Mouse (Mus musculus) neural tube, embryonic 11.5 days (tissue): ENCODE data around the gene Mrvi1. TPM values are rescaled to one million over a fixed set of nuclear protein-coding genes. Genes with fewer than 3 reads are reported as not detected.

ENCODE experiments used
- ATAC-seq: fragments of 200-750 bp; cut with Nextera tagmentation; 2 replicates; pipeline ENCODE4 v1.8.0; 2017; ENCODE audit warnings: moderate number of reproducible peaks, mild to moderate bottlenecking, moderate TSS enrichment, moderate library complexity; ENCODE audit not compliant: insufficient read depth, low FRiP score, low TSS enrichment
- DNase-seq: peaks from one replicate; pipeline ENCODE4 v3.0.0-alpha.2; 2015; ENCODE audit warnings: low spot score
- H3K27ac ChIP-seq: fragments of 300-500 bp; sonication (generic); 2 replicates; pipeline ENCODE4 v1.5.1; 2014; ENCODE audit warnings: low read depth, mild to moderate bottlenecking, low read length
- H3K27me3 ChIP-seq: fragments of 300-500 bp; sonication (generic); 2 replicates; pipeline ENCODE4 v1.6.1; 2014; ENCODE audit warnings: mild to moderate bottlenecking, low read length, mixed read lengths; ENCODE audit not compliant: control insufficient read depth, insufficient read depth
- H3K36me3 ChIP-seq: fragments of 300-500 bp; sonication (generic); 2 replicates; pipeline ENCODE4 v1.6.1; 2014; ENCODE audit warnings: mild to moderate bottlenecking, low read length, moderate library complexity, mixed read lengths; ENCODE audit not compliant: control insufficient read depth, insufficient read depth
- H3K4me1 ChIP-seq: fragments of 300-500 bp; sonication (generic); 2 replicates; pipeline ENCODE4 v1.6.1; 2014; ENCODE audit warnings: low read length, mixed read lengths; ENCODE audit not compliant: control insufficient read depth, insufficient read depth
- H3K4me2 ChIP-seq: fragments of 300-500 bp; sonication (generic); 2 replicates; pipeline ENCODE4 v1.6.1; 2014; ENCODE audit warnings: low read depth, mild to moderate bottlenecking, moderate library complexity
- H3K4me3 ChIP-seq: fragments of 300-500 bp; sonication (generic); 2 replicates; pipeline ENCODE4 v1.5.1; 2014; ENCODE audit warnings: low read depth, low read length
- H3K9ac ChIP-seq: fragments of 300-500 bp; sonication (generic); 2 replicates; pipeline ENCODE4 v1.6.1; 2014; ENCODE audit warnings: mild to moderate bottlenecking, low read length
- H3K9me3 ChIP-seq: fragments of 300-500 bp; sonication (generic); 2 replicates; pipeline ENCODE4 v1.6.1; 2016; ENCODE audit warnings: low read length; ENCODE audit not compliant: control insufficient read depth
- WGBS: fragments of 180-500 bp; shearing (Covaris S2); extraction: QIAGEN DNeasy Blood & Tissue Kit; methylation state at CpG from one replicate; pipeline ENCODE4 v1.1.7; 2014; 5-methylcytosine and 5-hydroxymethylcytosine counted together
- polyA plus RNA-seq: library from polyadenylated mRNA; unstranded; fragments of >200 nt; fragmentation: Nextera tagmentation; extraction: Ambion mirVana; gene quantifications from 2 replicates; pipeline ENCODE4 v1.2.1, GENCODE M21; 2014

Gene Mrvi1
- polyA plus RNA-seq, 1 experiment from 2014 or later, result 2.8 TPM

GRCm38 (mm10) chr7:110893943-110894610, 88.2 kb downstream of the Mrvi1 start:
- ATAC-seq, result no peak

DNA sequence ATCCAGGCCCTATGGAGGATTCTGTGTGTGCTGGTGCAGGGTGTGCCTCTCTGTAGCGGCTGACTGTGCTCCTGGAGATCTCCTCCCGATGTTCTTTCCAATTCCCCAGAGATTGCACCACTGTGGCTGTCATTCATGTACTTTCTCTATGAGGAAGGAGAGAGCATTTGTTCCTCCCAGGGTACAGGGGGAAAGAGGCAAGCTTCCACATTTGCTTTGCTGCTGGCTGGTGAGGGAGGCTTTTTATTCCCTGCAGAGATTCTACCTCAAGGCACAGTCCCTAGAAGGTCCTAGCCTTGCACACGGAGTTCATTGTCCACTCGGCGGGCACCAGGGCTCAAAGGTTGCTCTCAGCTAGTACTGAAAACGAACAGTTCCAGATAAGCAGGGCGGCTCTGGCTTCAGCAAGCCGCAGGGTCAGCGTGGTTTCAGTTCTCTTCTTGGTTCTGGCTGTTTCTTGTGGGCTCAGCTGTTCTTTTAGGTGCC, 90.7 kb downstream of the Mrvi1 start:
- no peaks in the 10 kb centered on the region for H3K36me3 ChIP-seq
- H3K4me2 ChIP-seq, result no peak overlapping the region
- WGBS, result 80% methylated on average over 9 of the region's 9 CpGs
- no peak overlapping the region for H3K27ac ChIP-seq
- no peak overlapping the region for H3K4me3 ChIP-seq
- H3K27me3 ChIP-seq, result no peaks in the 10 kb centered on the region
- no peak overlapping the region for H3K9ac ChIP-seq
- no peak for DNase-seq
- H3K9me3 ChIP-seq, result no peaks in the 10 kb centered on the region
- no peak for ATAC-seq
- H3K4me1 ChIP-seq, result no peaks in the 10 kb centered on the region

More at GRCm38 (mm10) chr7:110893943-110894610, 88.2 kb downstream of the Mrvi1 start:
- Histone ChIP-seq H3K27me3 (no peaks in the 10 kb centered on the region), H3K9me3 (no peaks in the 10 kb centered on the region), H3K4me2 (no peak overlapping the region), H3K36me3 (no peaks in the 10 kb centered on the region), H3K27ac (no peak overlapping the region), H3K4me3 (no peak overlapping the region), H3K9ac (no peak overlapping the region), H3K4me1 (no peaks in the 10 kb centered on the region)
- DNase-seq, result no peak
- WGBS, result 82% methylated on average over 10 of the region's 10 CpGs

DNA sequence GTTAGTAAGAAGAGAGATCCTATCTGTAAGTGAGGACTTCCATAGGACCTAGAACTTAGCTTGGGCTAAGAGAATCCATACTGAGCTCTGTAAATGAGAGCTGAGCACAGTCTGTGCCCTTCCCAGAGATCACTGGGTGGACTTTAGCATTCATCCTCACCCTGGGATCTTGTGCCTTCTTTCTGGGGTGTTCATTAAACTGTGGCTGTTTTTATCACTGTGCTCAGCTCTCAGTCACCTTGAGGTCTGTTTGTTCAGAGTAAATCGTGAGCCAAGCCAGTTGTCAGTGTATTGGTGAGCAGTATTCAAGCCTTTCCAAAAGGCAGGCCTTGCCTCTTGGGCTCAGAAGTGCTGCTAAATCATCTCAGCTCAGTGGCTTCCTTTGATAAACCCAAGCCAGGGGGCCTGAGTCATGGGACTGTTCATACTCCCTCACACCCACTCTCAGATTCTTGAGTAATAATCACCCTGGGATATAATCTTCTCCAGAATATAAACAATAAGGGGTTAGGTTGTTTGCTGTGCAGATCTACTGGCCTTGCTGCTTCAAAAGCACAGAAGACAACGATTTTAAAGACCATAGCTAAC, 100.4 kb downstream of the Mrvi1 start:
- ATAC-seq, result no peak
- no peak overlapping the region for H3K4me2 ChIP-seq
- 79% methylated on average over 2 of the region's 2 CpGs for WGBS

GRCm38 (mm10) chr7:110878028-110878427, 104.2 kb downstream of the Mrvi1 start:
- no peak overlapping the region for H3K9ac ChIP-seq
- H3K27ac ChIP-seq, result no peak overlapping the region
- H3K36me3 ChIP-seq, result no peaks in the 10 kb centered on the region
- no peaks in the 10 kb centered on the region for H3K4me1 ChIP-seq
- H3K4me2 ChIP-seq, result no peak overlapping the region
- no peak for DNase-seq
- 84% methylated on average over 4 of the region's 4 CpGs for WGBS
- ATAC-seq, result no peak
- H3K27me3 ChIP-seq, result no peaks in the 10 kb centered on the region
- no peaks in the 10 kb centered on the region for H3K9me3 ChIP-seq
- H3K4me3 ChIP-seq, result no peak overlapping the region

More for the DNA sequence above, 100.4 kb downstream of the Mrvi1 start:
- no peaks in the 10 kb centered on the region for H3K9me3 ChIP-seq
- H3K9ac ChIP-seq, result no peak overlapping the region
- H3K27ac ChIP-seq, result no peak overlapping the region
- H3K36me3 ChIP-seq, result no peaks in the 10 kb centered on the region
- no peaks in the 10 kb centered on the region for H3K27me3 ChIP-seq
- no peak for DNase-seq
- no peak overlapping the region for H3K4me3 ChIP-seq
- no peaks in the 10 kb centered on the region for H3K4me1 ChIP-seq

- DNase-seq, result no peak
- H3K27me3 ChIP-seq, result no peaks in the 10 kb centered on the region
- no peaks in the 10 kb centered on the region for H3K4me1 ChIP-seq
- H3K36me3 ChIP-seq, result no peaks in the 10 kb centered on the region
- no peak for ATAC-seq
- H3K4me3 ChIP-seq, result no peak overlapping the region
- H3K9me3 ChIP-seq, result no peaks in the 10 kb centered on the region
- no peak overlapping the region for H3K9ac ChIP-seq
- H3K27ac ChIP-seq, result no peak overlapping the region
- WGBS, result 91% methylated on average over 4 of the region's 4 CpGs
- no peak overlapping the region for H3K4me2 ChIP-seq
Measured at GRCm38 (mm10) chr7:110876965-110877364, 105.3 kb downstream of the Mrvi1 start.

DNA sequence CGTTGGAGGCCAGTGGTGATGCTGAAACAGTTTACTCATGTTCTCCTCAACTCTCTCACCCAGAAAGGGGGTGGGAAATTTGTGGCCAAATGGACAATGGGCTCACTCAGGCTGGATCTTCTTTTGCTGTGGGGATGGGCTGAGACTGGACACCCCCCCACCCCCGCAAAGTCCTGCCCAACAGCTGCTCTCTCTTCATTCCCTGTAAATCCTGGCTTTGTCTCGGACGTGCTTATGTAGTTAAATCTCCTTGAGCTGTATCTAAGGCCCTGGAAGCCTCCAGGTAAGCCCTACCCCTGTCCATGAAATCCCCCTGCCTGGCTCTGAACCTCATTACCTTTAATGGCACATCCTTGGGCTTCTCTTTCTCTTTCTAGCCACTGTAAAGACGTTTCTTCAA, 113.5 kb downstream of the Mrvi1 start:
- DNase-seq (no peak), ATAC-seq (no peak)
- no peak overlapping the region for H3K27ac ChIP-seq
- no peaks in the 10 kb centered on the region for H3K9me3 ChIP-seq
- H3K4me2 ChIP-seq, result no peak overlapping the region
- no peak overlapping the region for H3K4me3 ChIP-seq
- no peak overlapping the region for H3K9ac ChIP-seq
- no peaks in the 10 kb centered on the region for H3K36me3 ChIP-seq
- WGBS, result 69% methylated on average over 5 of the region's 5 CpGs
- H3K4me1 ChIP-seq, result no peaks in the 10 kb centered on the region
- no peaks in the 10 kb centered on the region for H3K27me3 ChIP-seq

GRCm38 (mm10) chr7:110867116-110867515, 115.1 kb downstream of the Mrvi1 start:
- Histone ChIP-seq H3K4me3 (no peak overlapping the region), H3K4me2 (no peak overlapping the region), H3K9me3 (no peaks in the 10 kb centered on the region), H3K27me3 (no peaks in the 10 kb centered on the region), H3K9ac (no peak overlapping the region), H3K27ac (no peak overlapping the region), H3K36me3 (no peaks in the 10 kb centered on the region), H3K4me1 (no peaks in the 10 kb centered on the region)
- 83% methylated on average over 6 of the region's 6 CpGs for WGBS
- no peak for ATAC-seq
- no peak for DNase-seq

- H3K36me3 ChIP-seq, result no peaks in the 10 kb centered on the region
- no peaks in the 10 kb centered on the region for H3K4me1 ChIP-seq
- no peak overlapping the region for H3K27ac ChIP-seq
- H3K9me3 ChIP-seq, result no peaks in the 10 kb centered on the region
- WGBS, result 92% methylated on average over 3 of the region's 3 CpGs
- DNase-seq (no peak), ATAC-seq (no peak)
- no peak overlapping the region for H3K9ac ChIP-seq
- H3K4me2 ChIP-seq, result no peak overlapping the region
- H3K27me3 ChIP-seq, result no peaks in the 10 kb centered on the region
- H3K4me3 ChIP-seq, result no peak overlapping the region
Measured at GRCm38 (mm10) chr7:110866021-110866420, 116.2 kb downstream of the Mrvi1 start.

DNA sequence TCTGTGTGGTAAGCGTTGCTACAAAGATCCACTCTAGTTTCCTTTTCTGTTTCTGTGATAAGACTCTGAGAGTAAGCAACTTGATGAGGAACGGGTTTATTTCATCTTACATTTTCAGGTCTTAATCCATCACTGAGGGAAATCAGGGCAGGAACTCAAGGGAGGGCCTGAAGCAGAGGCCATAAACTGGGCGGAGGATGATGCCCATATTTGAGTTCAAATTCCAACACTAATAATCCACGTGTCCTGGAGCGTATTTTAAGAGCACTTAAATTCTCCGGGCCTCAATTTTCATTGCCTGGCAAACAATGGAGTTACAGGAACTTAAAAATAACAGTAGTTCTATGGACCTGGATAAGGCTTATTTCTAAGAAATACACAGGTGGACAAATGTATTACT, 116.7 kb downstream of the Mrvi1 start:
- ATAC-seq, result no peak

More for the DNA sequence above, 116.7 kb downstream of the Mrvi1 start:
- no peak overlapping the region for H3K9ac ChIP-seq
- WGBS, result 92% methylated on average over 6 of the region's 6 CpGs
- H3K9me3 ChIP-seq, result no peaks in the 10 kb centered on the region
- H3K4me1 ChIP-seq, result no peaks in the 10 kb centered on the region
- no peak overlapping the region for H3K27ac ChIP-seq
- H3K4me3 ChIP-seq, result no peak overlapping the region
- H3K4me2 ChIP-seq, result no peak overlapping the region
- H3K27me3 ChIP-seq, result no peaks in the 10 kb centered on the region
- no peaks in the 10 kb centered on the region for H3K36me3 ChIP-seq
- DNase-seq, result no peak
